Comparison of ENCODE assay signal across 11 mouse cellular contexts in genomic region chr4:154081021-154081420, GRCm38 (mm10). TPM values are rescaled to one million over a fixed set of nuclear protein-coding genes. Genes with fewer than 3 reads are reported as not detected.
DNase-seq lines count a peak whose midpoint lies in the region; ATAC-seq and TF ChIP-seq lines count a peak whose summit lies in the region.
"Had no signal": no experiment of that assay in that cellular context is flagged by ENCODE, and none has a peak within 500 bp of the region (broad histone marks: within the 10 kb centered on the region; RNA-seq: fewer than 3 reads in every experiment).

No protein-coding gene starts in this region.

- H3K27ac ChIP-seq in embryonic facial prominence, embryonic 11.5 days (replicated peaks; ENCODE audit: low read depth, low read length): no peak overlapping the region
- no peak overlapping the region for H3K27ac ChIP-seq in midbrain, postnatal 0 days (ENCODE audit: low read depth, low read length)

- no peak overlapping the region for H3K4me3 ChIP-seq in embryonic facial prominence, embryonic 11.5 days (ENCODE audit: low read depth, low read length)
- H3K4me3 ChIP-seq in midbrain, postnatal 0 days (ENCODE audit: low read depth, low read length): peak overlapping the region; percentile 17; the same call in 1 of the 2 replicates

- no peak for TF ChIP-seq CTCF in midbrain, postnatal 0 days (IDR thresholded peaks at IDR 0.05)

- H3K27me3 ChIP-seq in embryonic facial prominence, embryonic 11.5 days (ENCODE audit: control insufficient read depth, insufficient read depth, low read length): peaks cover 17% of the 10 kb centered on the region
- peaks cover 37% of the 10 kb centered on the region; the same call in 1 of the 2 replicates for H3K27me3 ChIP-seq in midbrain, postnatal 0 days (ENCODE audit: insufficient read depth, low read length)

- no peaks in the 10 kb centered on the region for H3K36me3 ChIP-seq in embryonic facial prominence, embryonic 11.5 days (replicated peaks; ENCODE audit: control insufficient read depth, insufficient read depth, low read depth, low read length)
- no peaks in the 10 kb centered on the region for H3K36me3 ChIP-seq in midbrain, postnatal 0 days (ENCODE audit: insufficient read depth, low read length)
- H3K36me3 ChIP-seq: G1E had no signal

- no peaks in the 10 kb centered on the region for H3K4me1 ChIP-seq in embryonic facial prominence, embryonic 11.5 days (ENCODE audit: control insufficient read depth, insufficient read depth, low read length)
- no peaks in the 10 kb centered on the region for H3K4me1 ChIP-seq in midbrain, postnatal 0 days (ENCODE audit: insufficient read depth, low read length)

- 4% methylated on average over 13 of the region's 13 CpGs for WGBS in embryonic facial prominence, embryonic 11.5 days
- 6% methylated on average over 13 of the region's 13 CpGs for WGBS in midbrain, postnatal 0 days

- H3K9ac ChIP-seq in embryonic facial prominence, embryonic 11.5 days (replicated peaks; ENCODE audit: low read length): no peak overlapping the region
- H3K9ac ChIP-seq in midbrain, postnatal 0 days (replicated peaks; ENCODE audit: low read length, poor library complexity, severe bottlenecking): no peak overlapping the region

- H3K9me3 ChIP-seq in embryonic facial prominence, embryonic 11.5 days (replicated peaks; ENCODE audit: control insufficient read depth, low read length): no peaks in the 10 kb centered on the region
- H3K9me3 ChIP-seq in midbrain, postnatal 0 days (ENCODE audit: low read length): no peaks in the 10 kb centered on the region

- peak; percentile 22 for DNase-seq in lung, postnatal 36 days
- DNase-seq in lung, postnatal 4 days: no peak
- DNase-seq in embryonic facial prominence, embryonic 11.5 days (ENCODE audit: low spot score): no peak
- peak; percentile 81 for DNase-seq in kidney, postnatal 14 days
- no peak for DNase-seq in midbrain, postnatal 0 days (ENCODE audit: low spot score)
- DNase-seq in urinary bladder, postnatal 25 days (ENCODE audit: low spot score): no peak
- no peak for DNase-seq in urinary bladder, postnatal 14 days (ENCODE audit: low spot score)
- DNase-seq in urinary bladder, adult 2 months (ENCODE audit: low spot score): no peak

- H3K4me2 ChIP-seq in embryonic facial prominence, embryonic 11.5 days (ENCODE audit: low read depth, low read length): peak overlapping the region; percentile 3; the same call in 1 of the 2 replicates
- peak overlapping the region; percentile 30 for H3K4me2 ChIP-seq in midbrain, postnatal 0 days (ENCODE audit: low read depth, low read length, poor library complexity, severe bottlenecking)

- no peak for ATAC-seq in embryonic facial prominence, embryonic 11.5 days (replicated peaks; ENCODE audit: insufficient number of reproducible peaks, low FRiP score, low TSS enrichment, low read depth)
- no peak for ATAC-seq in midbrain, postnatal 0 days (ENCODE audit: low FRiP score)
- ATAC-seq: forebrain, embryonic 14.5 days had no signal

RNA-seq across cellular contexts. Expression of gene Ccdc27, which starts 38.5 kb away (rescaled TPM):
- polyA plus RNA-seq in embryonic facial prominence, embryonic 11.5 days (2014; fragmentation: Nextera tagmentation; extraction: Ambion mirVana): not detected in 2 replicates
- not detected in 2 replicates for total RNA-seq in midbrain, postnatal 0 days (2014; rRNA removed)
- polyA plus RNA-seq in midbrain, postnatal 0 days (2015; fragmentation: Nextera tagmentation; extraction: Ambion mirVana): not detected in 2 replicates
- polyA plus RNA-seq in urinary bladder, adult 2 months (2012; rRNA removed): not detected in 2 replicates
- total RNA-seq: G1E had no signal
- polyA plus RNA-seq: forebrain, embryonic 14.5 days; G1E; lung, embryonic 16.5 days had no signal

RNA-seq across cellular contexts. Expression of gene Smim1, which starts 55.0 kb away (rescaled TPM):
- polyA plus RNA-seq in embryonic facial prominence, embryonic 11.5 days (2014; fragmentation: Nextera tagmentation; extraction: Ambion mirVana): 9.4 and 9.7 TPM in 2 replicates
- total RNA-seq in midbrain, postnatal 0 days (2014; rRNA removed): 13.4 and 20.6 TPM in 2 replicates
- 12.9 and 14.6 TPM in 2 replicates for polyA plus RNA-seq in midbrain, postnatal 0 days (2015; fragmentation: Nextera tagmentation; extraction: Ambion mirVana)
- 46.9 and 48.1 TPM in 2 replicates for polyA plus RNA-seq in urinary bladder, adult 2 months (2012; rRNA removed)

RNA-seq across cellular contexts. Expression of gene Trp73, which starts 59.0 kb away (rescaled TPM):
- 0.84 and 1.1 TPM in 2 replicates for polyA plus RNA-seq in embryonic facial prominence, embryonic 11.5 days (2014; fragmentation: Nextera tagmentation; extraction: Ambion mirVana)
- total RNA-seq in midbrain, postnatal 0 days (2014; rRNA removed): 0.49 and 1.2 TPM in 2 replicates
- polyA plus RNA-seq in midbrain, postnatal 0 days (2015; fragmentation: Nextera tagmentation; extraction: Ambion mirVana): 0.28 and 0.52 TPM in 2 replicates
- polyA plus RNA-seq in urinary bladder, adult 2 months (2012; rRNA removed): 0.03 TPM in 1 of 2 replicates, not detected in the other
- polyA plus RNA-seq: G1E had no signal

Comparison
In these comparisons a context has a peak if more than half of its experiments do, and no peak if none do; other contexts are left out.
1. DNase-seq: peak in lung, postnatal 36 days (single experiment) and kidney, postnatal 14 days (single experiment); none in lung, postnatal 4 days (0 of 2), embryonic facial prominence, embryonic 11.5 days (single experiment), midbrain, postnatal 0 days (single experiment), urinary bladder, postnatal 25 days (single experiment), urinary bladder, postnatal 14 days (single experiment) and urinary bladder, adult 2 months (single experiment).